Mouse (Mus musculus): Measurements from ENCODE around the gene Tbx6.

DNA sequence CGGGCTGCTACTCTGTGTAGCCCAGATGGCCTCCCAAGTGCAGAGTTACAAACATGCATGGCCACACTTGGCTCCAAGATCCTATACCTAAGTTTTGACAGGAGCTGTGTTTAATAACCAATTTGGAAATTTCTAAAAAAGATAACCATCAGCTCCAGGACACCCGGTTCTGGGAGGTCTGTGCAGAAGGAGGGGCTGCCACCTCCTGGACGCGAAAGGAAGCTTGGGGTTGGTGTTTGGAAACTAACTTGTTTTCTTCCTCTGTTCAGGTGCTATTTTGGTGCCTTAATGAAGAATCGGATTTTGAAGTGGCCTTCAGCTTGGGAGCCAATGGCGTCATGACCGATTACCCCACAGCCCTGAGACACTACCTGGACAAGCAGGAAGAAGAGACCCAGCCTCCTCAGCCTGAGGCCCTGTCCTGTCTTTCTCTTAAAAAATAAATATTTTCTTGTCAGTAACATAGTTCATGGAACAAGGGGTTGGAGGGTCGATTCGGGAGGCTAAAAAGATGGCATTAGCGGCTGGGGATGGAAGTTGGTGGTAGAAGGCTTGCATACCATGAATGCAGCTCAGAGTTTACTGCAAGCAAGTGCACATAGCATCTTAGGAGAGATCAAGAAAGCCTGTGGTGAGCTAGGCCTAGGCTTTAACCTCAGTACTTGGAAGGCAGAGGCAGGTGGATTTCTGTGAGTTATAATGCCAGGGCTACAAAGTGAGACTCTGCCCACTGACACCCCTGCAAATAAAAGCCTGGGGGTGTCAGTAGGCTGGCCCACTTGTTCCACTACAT, 5.9 kb upstream of the Tbx6 start:
- TF ChIP-seq CTCF (IDR thresholded peaks at IDR 0.05; ENCODE audit: extremely low read depth, insufficient read depth, low read length) (peak; percentile 40; the same call in 1 of the 2 replicates), POLR2A (IDR thresholded peaks at IDR 0.05; ENCODE audit: extremely low read depth, insufficient read depth, low read length) (no peak)

Measured in cortical plate, adult 2 months (tissue).